Mouse (Mus musculus): ENCODE measurements around the gene Gcm2. TPM values are rescaled to one million over a fixed set of nuclear protein-coding genes. Genes with fewer than 3 reads are reported as not detected.

Gcm2 gene
- total and polyA plus RNA-seq, 2 experiments from 2014 or later, result not detected

DNA sequence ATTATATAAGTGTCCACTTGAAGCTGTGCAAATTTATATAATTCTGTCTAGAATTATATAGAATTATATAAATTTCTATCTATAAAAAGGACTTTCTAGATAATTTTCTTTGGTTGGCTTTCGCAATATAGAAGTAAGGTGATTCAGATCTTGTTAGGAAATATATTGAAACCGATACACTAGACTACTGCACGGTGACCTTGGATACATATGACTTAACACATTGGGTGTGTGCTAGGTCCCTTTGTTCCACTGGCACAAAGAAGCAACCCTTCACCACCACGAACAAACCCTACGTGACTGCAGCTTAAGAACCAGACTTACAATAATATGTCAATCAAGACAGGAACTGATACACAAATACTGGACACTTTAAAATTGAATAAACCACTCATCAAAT is 31.0 kb downstream of the Gcm2 start:
- Histone ChIP-seq H3K9ac (replicated peaks; ENCODE audit: low read depth, low read length) (no peak overlapping the region), H3K4me2 (ENCODE audit: low read depth, low read length) (peak overlapping the region; percentile 61; the same call in 1 of the 2 replicates), H3K4me1 (ENCODE audit: control insufficient read depth, insufficient read depth) (peaks cover 4% of the 10 kb centered on the region; the same call in 1 of the 2 replicates), H3K27ac (ENCODE audit: low read depth) (no peak overlapping the region), H3K4me3 (ENCODE audit: low read depth, low read length) (peak overlapping the region; percentile 41; the same call in 1 of the 2 replicates), H3K27me3 (ENCODE audit: control insufficient read depth, insufficient read depth, low read length) (peaks cover 30% of the 10 kb centered on the region), H3K9me3 (replicated peaks; ENCODE audit: control insufficient read depth, low read length) (no peaks in the 10 kb centered on the region), H3K36me3 (replicated peaks; ENCODE audit: control insufficient read depth, insufficient read depth, low read length) (no peaks in the 10 kb centered on the region)
- 56% methylated on average over 5 of the region's 5 CpGs for WGBS
- ATAC-seq (ENCODE audit: insufficient read depth, low read depth), result no peak
- DNase-seq (ENCODE audit: low spot score), result no peak
- TF ChIP-seq CTCF (IDR thresholded peaks at IDR 0.05; ENCODE audit: low read depth) (no peak), EP300 (IDR thresholded peaks at IDR 0.05; ENCODE audit: low read depth) (no peak)

DNA sequence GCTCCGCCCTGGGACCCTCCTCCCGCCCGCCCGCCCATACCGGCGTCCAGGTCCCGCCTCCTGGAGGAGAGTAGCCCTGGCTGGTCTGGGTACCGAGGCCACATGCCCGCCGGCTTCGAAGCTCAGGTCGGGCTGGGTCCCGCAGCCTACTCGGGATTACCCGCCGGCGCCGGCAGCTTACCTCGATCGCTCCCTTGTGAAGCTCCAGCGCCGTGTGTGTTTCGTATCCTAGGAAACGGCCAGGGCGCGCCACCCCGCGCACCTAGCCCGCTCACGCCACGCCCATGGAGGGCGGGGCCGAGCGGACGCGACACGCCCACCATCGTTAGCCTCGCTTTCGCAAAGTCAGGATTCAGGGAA is 31.4 kb downstream of the Gcm2 start, which contains the start of gene Mak:
Mak (minus strand) TSS at position 286 of the 360 bp plus-strand sequence.
- under 1% methylated on average over 35 of the region's 40 CpGs for whole genome bisulfite sequencing
- Histone ChIP-seq H3K36me3 (replicated peaks; ENCODE audit: control insufficient read depth, insufficient read depth, low read length) (no peaks in the 10 kb centered on the region), H3K4me3 (ENCODE audit: low read depth, low read length) (peak within 1 kb of the TSS; percentile 41), H3K9me3 (replicated peaks; ENCODE audit: control insufficient read depth, low read length) (no peaks in the 10 kb centered on the region), H3K27ac (ENCODE audit: low read depth) (no peak within 1 kb of the TSS), H3K27me3 (ENCODE audit: control insufficient read depth, insufficient read depth, low read length) (peaks cover 30% of the 10 kb centered on the region), H3K9ac (replicated peaks; ENCODE audit: low read depth, low read length) (no peak within 1 kb of the TSS), H3K4me2 (ENCODE audit: low read depth, low read length) (peak within 1 kb of the TSS; percentile 61), H3K4me1 (ENCODE audit: control insufficient read depth, insufficient read depth) (peaks cover 4% of the 10 kb centered on the region; the same call in 1 of the 2 replicates)
- no peak for DNase-seq (ENCODE audit: low spot score)
- peak; percentile 69 for ATAC-seq (ENCODE audit: insufficient read depth, low read depth)
- TF ChIP-seq CTCF (IDR thresholded peaks at IDR 0.05; ENCODE audit: low read depth) (no peak), EP300 (IDR thresholded peaks at IDR 0.05; ENCODE audit: low read depth) (no peak)

DNA sequence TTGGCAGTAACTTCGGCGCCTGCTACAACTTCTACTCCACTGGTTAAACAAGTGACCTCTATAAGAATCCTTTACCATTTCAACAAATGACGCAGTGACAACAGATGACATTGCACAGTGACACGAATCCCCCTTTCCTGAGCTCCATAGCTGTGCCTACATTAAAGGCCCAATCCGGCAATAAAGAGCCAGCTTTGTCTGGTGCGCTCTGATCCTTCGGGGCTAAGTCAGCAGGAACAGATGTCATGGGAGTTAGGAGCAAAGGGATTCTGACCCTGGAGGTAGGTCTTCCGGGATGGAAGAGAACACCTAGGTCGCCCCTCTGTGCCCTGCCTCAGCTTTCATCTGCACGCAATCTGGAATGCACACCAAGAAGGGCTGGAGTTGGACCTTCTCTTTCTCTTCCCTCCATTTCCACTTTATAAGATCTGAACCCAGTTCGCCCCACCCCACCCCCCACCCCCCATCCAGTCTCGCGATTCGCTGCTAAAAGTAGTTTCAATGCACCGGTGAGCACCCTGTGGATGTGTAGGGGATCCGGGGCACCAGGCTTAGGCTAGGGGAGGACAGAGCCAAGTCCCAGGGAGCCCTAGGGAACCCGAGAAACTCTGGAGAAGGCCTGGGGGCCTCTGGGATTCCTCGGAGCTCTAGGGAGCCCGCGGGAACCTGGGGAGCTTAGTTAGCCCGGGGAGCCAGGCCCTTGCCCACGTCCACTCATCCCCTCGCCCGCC is 32.0 kb downstream of the Gcm2 start:
- Histone ChIP-seq H3K36me3 (replicated peaks; ENCODE audit: control insufficient read depth, insufficient read depth, low read length) (no peaks in the 10 kb centered on the region), H3K4me3 (ENCODE audit: low read depth, low read length) (peak overlapping the region; percentile 41), H3K4me2 (ENCODE audit: low read depth, low read length) (peak overlapping the region; percentile 61), H3K9me3 (replicated peaks; ENCODE audit: control insufficient read depth, low read length) (no peaks in the 10 kb centered on the region), H3K27ac (ENCODE audit: low read depth) (no peak overlapping the region), H3K27me3 (ENCODE audit: control insufficient read depth, insufficient read depth, low read length) (peaks cover 30% of the 10 kb centered on the region), H3K4me1 (ENCODE audit: control insufficient read depth, insufficient read depth) (peaks cover 4% of the 10 kb centered on the region; the same call in 1 of the 2 replicates), H3K9ac (replicated peaks; ENCODE audit: low read depth, low read length) (no peak overlapping the region)
- whole genome bisulfite sequencing, result 11% methylated on average over 21 of the region's 24 CpGs
- DNase-seq (ENCODE audit: low spot score), result no peak
- no peak for ATAC-seq (ENCODE audit: insufficient read depth, low read depth)
- TF ChIP-seq EP300 (IDR thresholded peaks at IDR 0.05; ENCODE audit: low read depth), result no peak
- no peak for TF ChIP-seq CTCF (IDR thresholded peaks at IDR 0.05; ENCODE audit: low read depth)

DNA sequence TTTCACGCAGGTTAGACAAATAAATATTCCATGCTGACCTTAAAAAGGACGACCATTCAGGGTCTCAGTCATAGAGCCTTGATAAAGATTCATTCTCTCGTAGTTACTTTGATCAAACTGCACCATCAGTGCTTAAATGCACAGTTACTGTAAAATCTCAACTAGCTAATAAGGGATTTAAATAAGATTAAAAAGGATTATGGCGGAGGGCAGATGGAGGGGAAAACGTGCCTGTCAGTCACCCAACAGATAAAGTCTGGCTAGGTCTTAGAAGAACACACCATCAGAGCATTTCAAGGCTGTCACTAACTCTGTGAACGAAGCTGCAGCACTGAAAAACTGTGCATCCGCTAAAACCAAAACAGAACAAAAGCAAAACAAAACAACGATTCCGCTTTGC is 32.9 kb downstream of the Gcm2 start:
- Histone ChIP-seq H3K4me1 (ENCODE audit: control insufficient read depth, insufficient read depth) (peaks cover 4% of the 10 kb centered on the region; the same call in 1 of the 2 replicates), H3K9me3 (replicated peaks; ENCODE audit: control insufficient read depth, low read length) (no peaks in the 10 kb centered on the region), H3K27me3 (ENCODE audit: control insufficient read depth, insufficient read depth, low read length) (peaks cover 30% of the 10 kb centered on the region), H3K4me3 (ENCODE audit: low read depth, low read length) (no peak overlapping the region), H3K36me3 (replicated peaks; ENCODE audit: control insufficient read depth, insufficient read depth, low read length) (no peaks in the 10 kb centered on the region), H3K4me2 (ENCODE audit: low read depth, low read length) (no peak overlapping the region), H3K27ac (ENCODE audit: low read depth) (no peak overlapping the region), H3K9ac (replicated peaks; ENCODE audit: low read depth, low read length) (no peak overlapping the region)
- WGBS, result 62% methylated on average over 9 of the region's 9 CpGs
- TF ChIP-seq EP300 (IDR thresholded peaks at IDR 0.05; ENCODE audit: low read depth) (no peak), CTCF (IDR thresholded peaks at IDR 0.05; ENCODE audit: low read depth) (no peak)
- ATAC-seq (ENCODE audit: insufficient read depth, low read depth) (no peak), DNase-seq (ENCODE audit: low spot score) (no peak)

DNA sequence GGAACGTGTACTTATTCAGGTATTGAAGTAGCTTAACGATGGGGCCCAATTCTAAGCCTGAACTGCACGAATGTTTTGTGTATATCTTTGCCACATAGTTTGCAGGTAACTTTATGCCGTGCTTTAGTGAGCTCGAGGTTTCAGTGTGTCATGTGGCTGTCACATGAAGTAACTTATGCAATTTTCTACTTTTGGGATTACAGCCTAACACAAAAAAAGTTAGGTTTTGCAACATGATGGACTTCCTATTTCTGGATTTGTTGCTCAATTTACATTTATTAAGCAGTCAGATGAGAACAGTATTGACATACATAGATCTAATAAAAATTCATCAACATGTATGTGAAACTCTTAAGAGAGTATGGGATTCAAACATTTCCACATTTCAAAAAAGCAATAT is 37.0 kb downstream of the Gcm2 start:
- ATAC-seq (ENCODE audit: insufficient read depth, low read depth), result no peak
- TF ChIP-seq CTCF (IDR thresholded peaks at IDR 0.05; ENCODE audit: low read depth), result no peak
- TF ChIP-seq EP300 (IDR thresholded peaks at IDR 0.05; ENCODE audit: low read depth), result no peak
- Histone ChIP-seq H3K27ac (ENCODE audit: low read depth) (no peak overlapping the region), H3K4me3 (ENCODE audit: low read depth, low read length) (no peak overlapping the region), H3K27me3 (ENCODE audit: control insufficient read depth, insufficient read depth, low read length) (peaks cover 14% of the 10 kb centered on the region), H3K4me2 (ENCODE audit: low read depth, low read length) (no peak overlapping the region), H3K9ac (replicated peaks; ENCODE audit: low read depth, low read length) (no peak overlapping the region), H3K4me1 (ENCODE audit: control insufficient read depth, insufficient read depth) (no peaks in the 10 kb centered on the region), H3K36me3 (replicated peaks; ENCODE audit: control insufficient read depth, insufficient read depth, low read length) (no peaks in the 10 kb centered on the region), H3K9me3 (replicated peaks; ENCODE audit: control insufficient read depth, low read length) (no peaks in the 10 kb centered on the region)
- 73% methylated on average over 5 of the region's 5 CpGs for WGBS
- DNase-seq (ENCODE audit: low spot score), result no peak

Measured in heart, postnatal 0 days (tissue).